Mouse (Mus musculus) layer of hippocampus, adult 9-10 months (tissue): Measurements from ENCODE around the gene Eefsec.

Experiments
- DNase-seq: peaks from one replicate; pipeline ENCODE4 v3.0.0; 2022; ENCODE audit warnings: low spot score

Gene Eefsec

GRCm38 (mm10) chr6:88341182-88341581, 105.2 kb downstream of the Eefsec start:
- DNase-seq, result no peak

GRCm38 (mm10) chr6:88340761-88341160, 105.6 kb downstream of the Eefsec start:
- no peak for DNase-seq

- DNase-seq, result no peak
Measured at GRCm38 (mm10) chr6:88329336-88329735, 117.0 kb downstream of the Eefsec start.

- no peak for DNase-seq
Measured at GRCm38 (mm10) chr6:88321879-88322278, 124.5 kb downstream of the Eefsec start.

- no peak for DNase-seq
Measured at GRCm38 (mm10) chr6:88321253-88321652, 125.1 kb downstream of the Eefsec start.

GRCm38 (mm10) chr6:88319735-88320134, 126.6 kb downstream of the Eefsec start:
- DNase-seq, result no peak

GRCm38 (mm10) chr6:88315295-88315694, 131.0 kb downstream of the Eefsec start:
- DNase-seq, result no peak

- DNase-seq, result no peak
Measured at GRCm38 (mm10) chr6:88313937-88314336, 132.4 kb downstream of the Eefsec start.

GRCm38 (mm10) chr6:88311593-88311992, 134.7 kb downstream of the Eefsec start:
- DNase-seq, result no peak

GRCm38 (mm10) chr6:88306100-88306746, 140.1 kb downstream of the Eefsec start:
- no peak for DNase-seq

GRCm38 (mm10) chr6:88301234-88301633, 145.1 kb downstream of the Eefsec start:
- no peak for DNase-seq

- DNase-seq, result no peak
Measured at GRCm38 (mm10) chr6:88299491-88299890, 146.8 kb downstream of the Eefsec start.

- DNase-seq, result no peak
Measured at GRCm38 (mm10) chr6:88292274-88292909, 153.9 kb downstream of the Eefsec start.

GRCm38 (mm10) chr6:88290129-88290766, 156.1 kb downstream of the Eefsec start:
- peak; percentile 42 for DNase-seq

GRCm38 (mm10) chr6:88278141-88278540, 168.2 kb downstream of the Eefsec start:
- DNase-seq, result no peak

- no peak for DNase-seq
Measured at GRCm38 (mm10) chr6:88277242-88277641, 169.1 kb downstream of the Eefsec start.

- DNase-seq, result no peak
Measured at GRCm38 (mm10) chr6:88276221-88276620, 170.1 kb downstream of the Eefsec start.

- DNase-seq, result no peak
Measured at GRCm38 (mm10) chr6:88274623-88275022, 171.7 kb downstream of the Eefsec start.

GRCm38 (mm10) chr6:88267970-88268369, 178.4 kb downstream of the Eefsec start:
- no peak for DNase-seq

GRCm38 (mm10) chr6:88267068-88267467, 179.3 kb downstream of the Eefsec start:
- no peak for DNase-seq

GRCm38 (mm10) chr6:88266055-88266454, 180.3 kb downstream of the Eefsec start:
- DNase-seq, result no peak

GRCm38 (mm10) chr6:88265355-88265754, 181.0 kb downstream of the Eefsec start:
- no peak for DNase-seq

GRCm38 (mm10) chr6:88262160-88262559, 184.2 kb downstream of the Eefsec start:
- DNase-seq, result no peak
